Comparison of ENCODE assay signal across 10 mouse cellular contexts in the genomic region with DNA sequence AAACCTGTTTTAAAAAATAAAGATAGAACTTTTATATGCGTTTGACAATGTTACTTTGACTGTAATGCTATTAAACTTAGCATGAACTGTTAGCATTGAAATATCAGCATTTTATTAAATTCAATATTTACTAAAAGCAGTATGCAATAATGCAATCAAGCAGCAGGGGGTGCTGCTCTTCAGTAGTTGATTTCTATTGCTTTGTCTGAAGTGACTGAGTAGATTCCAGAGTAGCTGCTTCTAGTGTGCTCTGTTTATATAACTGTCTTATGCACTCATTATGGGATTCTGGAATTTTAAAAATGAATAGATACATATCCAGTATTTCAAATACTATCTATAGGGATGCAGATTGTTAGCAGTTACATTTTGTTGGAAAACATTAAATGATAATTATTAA.
DNase-seq lines count a peak whose midpoint lies in the region; ATAC-seq lines count a peak whose summit lies in the region.
"Had no signal": no experiment of that assay in that cellular context is flagged by ENCODE, and none has a peak within 500 bp of the region (broad histone marks: within the 10 kb centered on the region; RNA-seq: fewer than 3 reads in every experiment).

No protein-coding gene starts in this region.

- H3K27ac ChIP-seq in midbrain, embryonic 11.5 days (ENCODE audit: low read depth, low read length) = no peak overlapping the region
- no peak overlapping the region for H3K27ac ChIP-seq in midbrain, embryonic 10.5 days (replicated peaks)
- no peak overlapping the region for H3K27ac ChIP-seq in embryonic facial prominence, embryonic 11.5 days (replicated peaks; ENCODE audit: low read depth, low read length)
- H3K27ac ChIP-seq in midbrain, embryonic 14.5 days (replicated peaks; ENCODE audit: low read depth, low read length) = no peak overlapping the region
- H3K27ac ChIP-seq: heart, embryonic 13.5 days had no signal

- no peak overlapping the region for H3K4me3 ChIP-seq in midbrain, embryonic 11.5 days (ENCODE audit: low read depth, low read length)
- H3K4me3 ChIP-seq in midbrain, embryonic 10.5 days = no peak overlapping the region
- H3K4me3 ChIP-seq in embryonic facial prominence, embryonic 11.5 days (ENCODE audit: low read depth, low read length) = no peak overlapping the region
- H3K4me3 ChIP-seq in midbrain, embryonic 14.5 days (replicated peaks; ENCODE audit: low read depth, low read length) = no peak overlapping the region
- H3K4me3 ChIP-seq: heart, embryonic 13.5 days; myocyte had no signal

- no peak overlapping the region for H3K4me2 ChIP-seq in midbrain, embryonic 11.5 days
- no peak overlapping the region for H3K4me2 ChIP-seq in embryonic facial prominence, embryonic 11.5 days (ENCODE audit: low read depth, low read length)
- no peak overlapping the region for H3K4me2 ChIP-seq in midbrain, embryonic 14.5 days (ENCODE audit: low read length)
- H3K4me2 ChIP-seq: heart, embryonic 13.5 days had no signal

- WGBS in midbrain, embryonic 11.5 days = 70% methylated on average over 1 of the region's 1 CpGs
- WGBS in midbrain, embryonic 10.5 days = 66% methylated on average over 1 of the region's 1 CpGs
- 50% methylated on average over 1 of the region's 1 CpGs for WGBS in embryonic facial prominence, embryonic 11.5 days
- 65% methylated on average over 1 of the region's 1 CpGs for WGBS in midbrain, embryonic 14.5 days

- no peak for ATAC-seq in midbrain, embryonic 11.5 days (ENCODE audit: low FRiP score)
- no peak for ATAC-seq in embryonic facial prominence, embryonic 11.5 days (replicated peaks; ENCODE audit: insufficient number of reproducible peaks, low FRiP score, low TSS enrichment, low read depth)
- ATAC-seq in midbrain, embryonic 14.5 days (ENCODE audit: low FRiP score, low TSS enrichment) = peak; percentile 46

- no peaks in the 10 kb centered on the region for H3K4me1 ChIP-seq in midbrain, embryonic 11.5 days (ENCODE audit: control insufficient read depth, insufficient read depth, low read length)
- no peaks in the 10 kb centered on the region for H3K4me1 ChIP-seq in midbrain, embryonic 10.5 days
- H3K4me1 ChIP-seq in embryonic facial prominence, embryonic 11.5 days (ENCODE audit: control insufficient read depth, insufficient read depth, low read length) = no peaks in the 10 kb centered on the region
- H3K4me1 ChIP-seq in midbrain, embryonic 14.5 days (ENCODE audit: control insufficient read depth, insufficient read depth, low read length) = no peaks in the 10 kb centered on the region
- H3K4me1 ChIP-seq: heart, embryonic 13.5 days had no signal

- no peaks in the 10 kb centered on the region for H3K9me3 ChIP-seq in midbrain, embryonic 11.5 days (ENCODE audit: control insufficient read depth, low read length)
- peaks cover 5% of the 10 kb centered on the region for H3K9me3 ChIP-seq in midbrain, embryonic 10.5 days (replicated peaks)
- H3K9me3 ChIP-seq in embryonic facial prominence, embryonic 11.5 days (replicated peaks; ENCODE audit: control insufficient read depth, low read length) = no peaks in the 10 kb centered on the region
- no peaks in the 10 kb centered on the region for H3K9me3 ChIP-seq in midbrain, embryonic 14.5 days (ENCODE audit: control insufficient read depth, low read length)
- H3K9me3 ChIP-seq: heart, embryonic 13.5 days had no signal

- no peak overlapping the region for H3K9ac ChIP-seq in midbrain, embryonic 11.5 days (ENCODE audit: low read length)
- no peak overlapping the region for H3K9ac ChIP-seq in embryonic facial prominence, embryonic 11.5 days (replicated peaks; ENCODE audit: low read length)
- H3K9ac ChIP-seq in midbrain, embryonic 14.5 days (replicated peaks; ENCODE audit: low read length) = no peak overlapping the region
- H3K9ac ChIP-seq: heart, embryonic 13.5 days had no signal

- H3K36me3 ChIP-seq in midbrain, embryonic 11.5 days (ENCODE audit: control insufficient read depth, insufficient read depth, low read length) = no peaks in the 10 kb centered on the region
- H3K36me3 ChIP-seq in midbrain, embryonic 10.5 days = no peaks in the 10 kb centered on the region
- H3K36me3 ChIP-seq in embryonic facial prominence, embryonic 11.5 days (replicated peaks; ENCODE audit: control insufficient read depth, insufficient read depth, low read depth, low read length) = no peaks in the 10 kb centered on the region
- no peaks in the 10 kb centered on the region for H3K36me3 ChIP-seq in midbrain, embryonic 14.5 days (ENCODE audit: control insufficient read depth, insufficient read depth, low read length)
- H3K36me3 ChIP-seq: heart, embryonic 13.5 days had no signal

- DNase-seq in cerebellum, adult 9-10 months = peak; percentile 13
- DNase-seq in cerebellum, adult 11-12 months = no peak
- peak; percentile 95 for DNase-seq in midbrain, embryonic 11.5 days (ENCODE audit: low spot score, missing footprints)
- no peak for DNase-seq in midbrain, embryonic 10.5 days (ENCODE audit: low spot score)
- DNase-seq in embryonic facial prominence, embryonic 11.5 days (ENCODE audit: low spot score) = peak; percentile 85
- peak; percentile 63 for DNase-seq in layer of hippocampus, adult 11-12 months (ENCODE audit: low spot score)
- peak; percentile 86 for DNase-seq in midbrain, embryonic 14.5 days
- DNase-seq in natural killer cell, adult 2 months (ENCODE audit: low spot score in 2 of 2) = no peak

- H3K27me3 ChIP-seq in midbrain, embryonic 11.5 days (ENCODE audit: control insufficient read depth, insufficient read depth, low read length) = no peaks in the 10 kb centered on the region
- H3K27me3 ChIP-seq in midbrain, embryonic 10.5 days (ENCODE audit: low read depth, poor library complexity, severe bottlenecking) = no peaks in the 10 kb centered on the region
- H3K27me3 ChIP-seq in embryonic facial prominence, embryonic 11.5 days (ENCODE audit: control insufficient read depth, insufficient read depth, low read length) = no peaks in the 10 kb centered on the region
- H3K27me3 ChIP-seq in midbrain, embryonic 14.5 days (ENCODE audit: control insufficient read depth, insufficient read depth, low read length) = no peaks in the 10 kb centered on the region
- H3K27me3 ChIP-seq: heart, embryonic 13.5 days had no signal

Comparison
In these comparisons a context has a peak if more than half of its experiments do, and no peak if none do; other contexts are left out.
1. DNase-seq: peak in cerebellum, adult 9-10 months (single experiment), midbrain, embryonic 11.5 days (single experiment), embryonic facial prominence, embryonic 11.5 days (single experiment), layer of hippocampus, adult 11-12 months (single experiment) and midbrain, embryonic 14.5 days (single experiment); none in cerebellum, adult 11-12 months (single experiment), midbrain, embryonic 10.5 days (single experiment) and natural killer cell, adult 2 months (0 of 2).